Mouse (Mus musculus): ENCODE measurements around the gene Miip. TPM values are rescaled to one million over a fixed set of nuclear protein-coding genes. Genes with fewer than 3 reads are reported as not detected.
"Not testable (repeated sequence)": the region's sequence is repeated elsewhere in the genome, so short reads cannot be mapped to it uniquely, and the experiment has no call there.

Gene Miip
- polyA plus RNA-seq, 1 experiment from 2014 or later: 69.3 TPM

DNA sequence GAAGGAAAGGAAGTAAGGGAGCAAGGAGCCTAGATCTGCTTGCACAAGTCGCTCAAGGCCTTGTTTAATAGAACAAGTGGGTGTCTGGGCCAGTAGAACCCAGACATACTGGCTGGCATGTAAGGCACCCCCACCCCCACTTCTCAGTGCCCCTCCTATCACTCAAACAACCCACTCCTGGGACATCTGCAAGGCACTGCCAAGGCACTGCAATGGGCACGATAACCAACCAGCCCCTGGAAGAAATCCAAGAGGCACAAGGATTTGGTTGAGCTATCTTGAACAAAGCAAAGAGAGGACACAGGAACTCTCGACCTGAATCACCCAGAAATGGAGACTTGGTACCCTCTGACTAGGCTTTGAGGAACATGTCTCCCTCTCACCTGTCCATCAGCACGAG is 19.6 kb upstream of the Miip start:
- Histone ChIP-seq H3K4me1 (replicated peaks) (no peaks in the 10 kb centered on the region), H3K27me3 (ENCODE audit: insufficient read depth, poor library complexity, severe bottlenecking) (no peaks in the 10 kb centered on the region), H3K27ac (no peak overlapping the region), H3K36me3 (peaks cover 95% of the 10 kb centered on the region), H3K4me3 (no peak overlapping the region), H3K9me3 (no peaks in the 10 kb centered on the region)
- WGBS: 91% methylated on average over 4 of the region's 4 CpGs
- DNase-seq (ENCODE audit: low spot score): no peak

DNA sequence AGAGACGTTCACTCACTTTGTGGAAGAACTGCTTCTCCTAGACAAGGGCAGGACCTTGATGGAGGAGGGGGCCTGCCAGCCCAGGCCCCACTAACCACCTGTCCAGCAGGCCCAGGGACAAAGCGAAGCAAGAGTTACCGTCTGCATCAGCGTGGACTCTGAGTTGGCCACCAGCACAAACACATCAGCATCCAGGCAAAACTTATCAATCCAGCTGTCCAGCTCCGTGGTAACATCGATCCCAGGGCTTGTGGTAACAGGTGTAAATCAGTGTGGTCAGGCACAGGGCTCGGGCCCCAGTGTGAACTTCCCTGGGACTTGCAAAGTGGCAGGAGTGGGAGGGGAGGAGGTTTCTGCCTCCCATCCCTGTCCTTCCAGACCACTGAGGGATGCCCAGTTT is 18.7 kb upstream of the Miip start:
- no peak for DNase-seq (ENCODE audit: low spot score)
- Histone ChIP-seq H3K4me3 (no peak overlapping the region), H3K27me3 (ENCODE audit: insufficient read depth, poor library complexity, severe bottlenecking) (no peaks in the 10 kb centered on the region), H3K4me1 (replicated peaks) (no peaks in the 10 kb centered on the region), H3K27ac (no peak overlapping the region), H3K9me3 (no peaks in the 10 kb centered on the region), H3K36me3 (peaks cover 95% of the 10 kb centered on the region)
- 97% methylated on average over 7 of the region's 7 CpGs for WGBS

DNA sequence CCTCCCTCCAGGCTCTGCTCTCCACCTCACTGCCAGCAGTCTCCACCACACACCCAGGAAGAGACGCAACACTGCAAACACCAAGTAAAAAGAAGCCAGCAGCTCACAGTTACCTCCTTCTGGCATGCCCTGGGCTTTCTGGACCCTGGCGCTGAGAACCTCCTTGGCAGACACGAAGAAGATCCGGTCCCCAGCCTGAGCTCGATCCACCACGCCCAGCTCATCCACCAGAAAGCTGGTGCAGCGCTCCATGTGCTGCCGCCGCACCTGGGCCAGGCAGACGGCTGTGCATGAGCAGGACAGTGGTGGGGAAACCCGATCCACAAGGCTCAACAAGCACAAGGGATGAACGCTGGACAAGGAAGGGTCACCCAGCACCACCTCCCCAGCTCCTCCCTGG is 17.5 kb upstream of the Miip start:
- Histone ChIP-seq H3K4me3 (no peak overlapping the region), H3K27me3 (ENCODE audit: insufficient read depth, poor library complexity, severe bottlenecking) (no peaks in the 10 kb centered on the region), H3K36me3 (peaks cover 95% of the 10 kb centered on the region), H3K9me3 (no peaks in the 10 kb centered on the region), H3K27ac (no peak overlapping the region), H3K4me1 (replicated peaks) (no peaks in the 10 kb centered on the region)
- no peak for DNase-seq (ENCODE audit: low spot score)
- 93% methylated on average over 12 of the region's 12 CpGs for WGBS

DNA sequence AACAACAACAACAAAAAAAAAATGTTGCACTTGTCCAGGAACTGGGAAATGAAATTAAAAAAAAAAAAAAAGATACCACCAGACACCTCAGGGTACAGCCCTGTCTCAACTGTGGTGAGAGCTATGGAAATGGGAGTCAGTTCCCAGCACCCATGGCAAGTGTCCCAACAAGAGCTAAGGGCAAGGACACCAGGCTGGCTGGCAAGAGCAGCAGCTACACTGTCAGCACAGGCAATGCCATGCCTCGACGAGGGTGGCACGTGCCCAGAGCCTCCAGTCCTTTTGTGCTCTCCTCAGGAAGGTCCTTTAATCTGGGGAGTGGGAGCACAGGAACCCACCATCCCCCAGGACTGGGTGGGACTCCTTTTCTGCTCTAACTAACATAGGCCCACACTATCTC is 15.5 kb upstream of the Miip start:
- H3K36me3 ChIP-seq: peaks cover 99% of the 10 kb centered on the region
- 89% methylated on average over 3 of the region's 3 CpGs for WGBS
- DNase-seq (ENCODE audit: low spot score): no peak
- H3K9me3 ChIP-seq: no peaks in the 10 kb centered on the region
- H3K4me3 ChIP-seq: no peak overlapping the region
- peaks cover 5% of the 10 kb centered on the region; the same call in 1 of the 2 replicates for H3K4me1 ChIP-seq (replicated peaks)
- no peak overlapping the region for H3K27ac ChIP-seq
- H3K27me3 ChIP-seq (ENCODE audit: insufficient read depth, poor library complexity, severe bottlenecking): no peaks in the 10 kb centered on the region

DNA sequence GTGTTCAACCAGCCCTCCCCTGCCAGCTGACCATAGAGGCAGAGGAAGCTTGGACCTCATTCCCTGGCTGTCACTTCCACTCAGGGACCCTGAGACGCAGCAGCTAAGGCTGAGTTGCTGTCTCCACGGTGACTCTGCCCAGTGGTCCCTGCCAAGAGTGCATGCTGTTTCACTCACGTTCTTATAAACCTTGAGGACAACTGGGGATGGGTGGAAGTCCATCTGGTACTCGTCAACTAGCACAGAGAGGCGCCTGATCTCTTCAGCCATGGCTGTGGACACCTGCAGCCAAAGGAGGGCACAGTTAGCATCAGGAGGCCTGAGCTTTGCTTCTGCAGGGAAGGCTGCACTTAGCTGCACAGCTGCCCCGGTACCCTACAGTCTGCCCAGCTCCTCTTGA is 14.4 kb upstream of the Miip start:
- no peak for DNase-seq (ENCODE audit: low spot score)
- Histone ChIP-seq H3K9me3 (no peaks in the 10 kb centered on the region), H3K27ac (no peak overlapping the region), H3K4me3 (no peak overlapping the region), H3K27me3 (ENCODE audit: insufficient read depth, poor library complexity, severe bottlenecking) (no peaks in the 10 kb centered on the region), H3K36me3 (peaks cover 99% of the 10 kb centered on the region), H3K4me1 (replicated peaks) (peaks cover 5% of the 10 kb centered on the region; the same call in 1 of the 2 replicates)
- 89% methylated on average over 6 of the region's 6 CpGs for WGBS

DNA sequence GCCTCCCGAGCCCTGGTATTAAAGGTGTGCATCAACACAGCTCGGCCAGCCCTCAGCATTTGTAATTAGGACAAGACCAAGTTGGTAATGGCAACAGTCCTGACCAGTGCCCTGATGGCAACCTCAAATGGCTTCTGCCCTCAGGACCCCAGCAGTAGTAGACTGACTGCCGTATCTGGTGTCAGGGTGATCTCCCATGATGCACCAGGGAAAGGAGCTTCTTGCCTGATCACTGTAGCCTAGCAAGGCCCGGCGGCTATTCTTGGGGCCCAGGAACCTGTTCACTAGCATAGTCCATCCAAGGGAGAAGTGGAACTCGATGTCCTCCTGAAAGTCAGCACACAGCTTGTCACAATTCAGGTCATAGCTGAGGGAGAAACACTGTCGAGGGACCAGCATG is 13.2 kb upstream of the Miip start:
- 92% methylated on average over 7 of the region's 7 CpGs for WGBS
- Histone ChIP-seq H3K4me3 (no peak overlapping the region), H3K4me1 (replicated peaks) (peaks cover 5% of the 10 kb centered on the region; the same call in 1 of the 2 replicates), H3K36me3 (peaks cover 97% of the 10 kb centered on the region), H3K27ac (no peak overlapping the region), H3K9me3 (no peaks in the 10 kb centered on the region), H3K27me3 (ENCODE audit: insufficient read depth, poor library complexity, severe bottlenecking) (no peaks in the 10 kb centered on the region)
- no peak for DNase-seq (ENCODE audit: low spot score)

DNA sequence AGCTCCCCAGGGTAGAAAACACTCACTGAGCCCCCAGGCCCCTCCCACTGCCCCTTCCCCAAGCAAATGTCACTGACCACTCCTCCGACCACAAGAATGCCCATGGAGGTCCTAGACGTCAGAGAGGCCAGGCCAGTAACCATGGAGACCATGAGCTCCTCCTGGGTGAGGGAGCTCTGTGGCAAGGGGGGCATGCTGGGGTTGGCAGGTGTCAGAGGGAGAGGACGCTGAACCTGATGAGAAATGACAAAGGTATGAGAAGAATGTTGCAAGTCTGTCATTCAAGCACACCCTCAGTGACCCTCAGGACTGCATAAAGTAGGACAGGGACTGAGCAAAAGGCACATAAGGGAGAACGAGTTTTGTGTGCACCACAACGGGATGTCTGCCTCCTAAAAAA is 11.2 kb upstream of the Miip start:
- Histone ChIP-seq H3K27ac (no peak overlapping the region), H3K4me3 (no peak overlapping the region), H3K9me3 (no peaks in the 10 kb centered on the region), H3K36me3 (peaks cover 97% of the 10 kb centered on the region), H3K27me3 (ENCODE audit: insufficient read depth, poor library complexity, severe bottlenecking) (no peaks in the 10 kb centered on the region), H3K4me1 (replicated peaks) (peaks cover 5% of the 10 kb centered on the region; the same call in 1 of the 2 replicates)
- DNase-seq (ENCODE audit: low spot score): no peak
- WGBS: 56% methylated on average over 5 of the region's 5 CpGs

DNA sequence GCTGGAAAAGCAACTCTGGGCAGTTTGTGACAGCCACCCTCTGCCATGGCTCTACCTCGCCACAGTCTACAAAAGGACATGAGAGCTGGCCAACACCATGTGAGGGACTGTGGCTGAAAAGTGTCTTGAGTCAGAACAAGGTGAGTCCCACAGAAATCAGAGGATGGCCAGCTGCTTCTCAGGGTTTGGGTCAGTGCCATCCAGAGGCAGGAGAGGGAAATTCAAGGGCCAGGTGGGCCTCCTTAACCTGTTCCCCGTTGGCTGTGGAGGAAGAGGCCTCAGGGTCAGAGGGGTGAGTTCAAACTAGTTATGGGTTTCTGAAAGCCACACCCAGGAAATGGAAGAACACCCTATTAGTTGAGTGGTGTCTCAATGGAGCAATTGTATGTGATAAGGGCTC is 10.8 kb upstream of the Miip start:
- Histone ChIP-seq H3K9me3 (no peaks in the 10 kb centered on the region), H3K4me3 (no peak overlapping the region), H3K27me3 (ENCODE audit: insufficient read depth, poor library complexity, severe bottlenecking) (no peaks in the 10 kb centered on the region), H3K27ac (no peak overlapping the region), H3K4me1 (replicated peaks) (peaks cover 5% of the 10 kb centered on the region; the same call in 1 of the 2 replicates), H3K36me3 (peaks cover 97% of the 10 kb centered on the region)
- DNase-seq (ENCODE audit: low spot score): no peak
- whole genome bisulfite sequencing: 72% methylated on average over 2 of the region's 2 CpGs

DNA sequence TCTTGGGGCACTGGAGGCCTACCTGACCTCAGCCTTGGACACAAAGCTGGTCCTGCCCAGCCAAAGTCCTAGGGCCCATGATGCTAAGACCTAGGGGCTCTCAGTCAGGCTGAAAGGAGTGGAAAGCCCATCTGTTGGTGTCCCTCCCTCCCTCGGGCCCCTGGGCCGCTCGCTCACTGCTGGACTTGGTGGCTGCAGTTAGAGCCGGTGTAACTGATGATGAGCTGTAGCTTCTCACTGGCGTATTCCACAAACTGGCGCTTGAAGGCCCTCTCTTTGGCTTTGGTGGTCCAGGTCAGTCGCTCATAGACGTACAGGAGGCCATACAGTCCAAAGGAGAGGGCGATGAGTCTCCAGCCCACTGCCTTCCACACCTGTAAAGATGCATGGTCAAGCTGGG is 9.9 kb upstream of the Miip start:
- DNase-seq (ENCODE audit: low spot score): no peak
- Histone ChIP-seq H3K4me3 (no peak overlapping the region), H3K36me3 (peaks cover 97% of the 10 kb centered on the region), H3K27ac (no peak overlapping the region), H3K27me3 (ENCODE audit: insufficient read depth, poor library complexity, severe bottlenecking) (no peaks in the 10 kb centered on the region), H3K4me1 (replicated peaks) (peaks cover 5% of the 10 kb centered on the region; the same call in 1 of the 2 replicates), H3K9me3 (no peaks in the 10 kb centered on the region)
- WGBS: 92% methylated on average over 9 of the region's 9 CpGs

DNA sequence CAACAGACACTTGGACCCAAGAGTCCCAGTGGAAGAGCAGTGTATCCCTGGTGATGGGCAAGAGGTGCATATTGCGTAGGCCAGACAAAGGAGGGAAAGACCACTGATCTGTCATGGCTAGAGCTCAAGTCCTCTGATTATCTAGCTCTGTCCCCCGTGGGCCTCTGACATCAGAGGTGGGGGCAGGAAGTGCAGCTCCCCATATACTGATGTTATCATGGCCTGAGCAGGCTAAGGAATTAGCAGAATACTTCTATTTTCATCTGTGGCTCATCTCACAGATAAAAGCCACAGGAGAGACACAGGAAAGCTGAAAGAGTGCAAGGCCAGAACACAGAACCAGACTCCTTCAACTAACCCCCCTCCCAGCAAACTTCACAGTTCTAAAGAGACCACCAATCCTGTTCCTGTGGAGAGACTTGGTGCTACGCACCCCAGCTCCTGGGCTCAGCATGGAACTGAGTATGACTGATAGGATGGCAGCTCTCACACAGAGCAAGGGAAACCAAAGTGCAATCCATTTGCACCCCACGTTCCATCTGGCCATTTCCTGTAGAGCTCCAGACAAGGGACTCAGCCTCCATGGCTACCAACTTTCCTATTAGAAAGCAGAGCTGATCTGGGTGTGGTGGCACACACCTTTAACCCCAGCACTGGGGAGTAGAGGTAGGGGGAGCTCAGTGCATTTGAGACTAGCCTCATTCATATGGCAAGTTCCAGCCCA is 7.4 kb upstream of the Miip start:
- Histone ChIP-seq H3K27ac (no peak overlapping the region), H3K4me3 (no peak overlapping the region), H3K36me3 (peaks cover 97% of the 10 kb centered on the region), H3K27me3 (ENCODE audit: insufficient read depth, poor library complexity, severe bottlenecking) (no peaks in the 10 kb centered on the region), H3K9me3 (0 out of 2 replicates have a peak, but pooled peaks cover 2% of the 10 kb centered on the region), H3K4me1 (replicated peaks) (peaks cover 5% of the 10 kb centered on the region; the same call in 1 of the 2 replicates)
- WGBS: 93% methylated on average over 4 of the region's 4 CpGs
- no peak for DNase-seq (ENCODE audit: low spot score)

DNA sequence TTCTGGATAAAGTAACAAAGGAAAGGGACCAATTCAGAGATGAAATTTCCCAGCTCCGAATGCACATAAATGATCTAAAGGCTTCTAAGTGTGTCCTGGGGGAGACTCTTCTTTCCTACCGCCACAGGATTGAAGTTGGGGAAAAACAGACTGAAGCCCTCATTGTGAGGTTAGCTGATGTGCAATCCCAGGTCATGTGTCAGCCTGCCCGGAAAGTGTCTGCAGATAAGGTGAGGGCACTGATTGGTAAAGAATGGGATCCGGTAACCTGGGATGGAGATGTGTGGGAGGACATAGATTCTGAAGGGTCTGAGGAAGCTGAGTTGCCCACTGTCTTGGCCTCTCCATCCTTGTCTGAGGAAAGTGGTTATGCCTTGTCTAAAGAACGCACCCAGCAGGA is 622 bp upstream of the Miip start:
- peaks cover 28% of the 10 kb centered on the region for H3K4me1 ChIP-seq (replicated peaks)
- WGBS: 20% methylated on average over 5 of the region's 5 CpGs
- no peaks in the 10 kb centered on the region for H3K27me3 ChIP-seq (ENCODE audit: insufficient read depth, poor library complexity, severe bottlenecking)
- H3K36me3 ChIP-seq: peaks cover 65% of the 10 kb centered on the region
- peak overlapping the region; percentile 79 for H3K4me3 ChIP-seq
- H3K9me3 ChIP-seq: 0 out of 2 replicates have a peak, but pooled peaks cover 3% of the 10 kb centered on the region
- DNase-seq (ENCODE audit: low spot score): no peak
- H3K27ac ChIP-seq: peak overlapping the region; percentile 85

DNA sequence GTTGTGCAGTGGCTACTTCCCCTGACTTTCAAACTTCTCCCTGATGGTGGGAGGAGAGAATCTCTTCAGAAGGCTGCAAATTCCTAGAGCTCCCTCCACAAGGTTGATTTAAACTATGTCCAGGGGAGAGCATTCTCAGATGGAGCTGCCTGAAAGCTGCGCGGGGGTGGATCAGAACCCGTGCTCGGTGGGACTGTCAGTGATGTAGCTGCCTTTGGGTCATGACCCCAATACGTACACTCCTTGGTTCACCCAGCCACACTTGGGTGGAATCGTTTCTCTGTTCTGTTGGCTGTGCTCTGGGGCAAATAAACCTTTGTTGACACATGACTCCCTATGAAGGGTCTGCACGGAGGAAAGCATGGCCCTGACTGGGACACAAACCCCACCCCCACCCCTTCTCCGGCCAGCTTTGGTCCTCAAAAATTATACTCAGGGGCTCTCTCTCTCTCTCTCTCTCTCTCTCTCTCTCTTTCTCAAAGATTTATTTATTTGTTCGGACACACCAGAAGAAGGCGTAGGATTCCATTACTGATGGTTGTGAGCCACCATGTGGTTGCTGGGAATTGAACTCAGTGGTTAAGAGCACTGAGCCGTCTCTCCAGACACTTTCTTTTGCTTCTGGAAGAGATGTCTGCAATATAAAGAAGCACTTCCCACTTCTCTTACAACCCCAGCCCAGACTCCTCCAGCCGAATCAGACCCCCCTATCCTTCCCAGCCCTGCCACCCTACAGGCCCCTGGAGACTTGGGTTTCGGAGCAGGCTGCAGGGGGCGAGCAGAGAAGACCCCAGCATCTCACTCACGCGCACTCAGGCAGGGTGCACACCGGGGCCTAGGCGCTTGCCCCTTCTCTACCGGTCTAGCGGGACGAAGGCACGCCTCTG is 810 bp downstream of the Miip start:
- no peaks in the 10 kb centered on the region for H3K27me3 ChIP-seq (ENCODE audit: insufficient read depth, poor library complexity, severe bottlenecking)
- H3K27ac ChIP-seq: peak overlapping the region; percentile 91
- DNase-seq (ENCODE audit: low spot score): no peak
- H3K4me3 ChIP-seq: peak overlapping the region; percentile 79
- peaks cover 28% of the 10 kb centered on the region for H3K4me1 ChIP-seq (replicated peaks)
- WGBS: 6% methylated on average over 22 of the region's 22 CpGs
- H3K36me3 ChIP-seq: peaks cover 64% of the 10 kb centered on the region
- H3K9me3 ChIP-seq: 0 out of 2 replicates have a peak, but pooled peaks cover 3% of the 10 kb centered on the region

DNA sequence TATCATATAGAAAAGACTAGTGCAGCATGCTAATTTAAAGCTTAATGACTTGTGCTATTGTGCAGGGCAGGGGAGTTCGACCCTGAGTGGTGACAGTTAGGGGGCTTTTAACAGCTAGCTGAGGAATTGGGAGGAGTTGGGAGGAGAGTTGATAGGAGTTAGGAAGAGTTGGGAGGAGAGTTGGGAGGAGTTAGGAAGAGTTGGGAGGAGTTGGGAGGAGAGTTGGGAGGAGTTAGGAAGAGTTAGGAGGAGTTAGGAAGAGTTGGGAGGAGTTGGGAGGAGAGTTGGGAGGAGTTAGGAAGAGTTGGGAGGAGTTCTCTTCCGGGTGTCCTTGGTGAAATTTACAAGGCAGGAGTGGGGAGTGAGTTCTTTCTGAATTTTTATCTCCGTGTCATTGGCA is 1.8 kb downstream of the Miip start:
- H3K4me1 ChIP-seq (replicated peaks): peaks cover 28% of the 10 kb centered on the region
- not testable (repeated sequence) for H3K9me3 ChIP-seq; H3K27ac ChIP-seq; H3K27me3 ChIP-seq (ENCODE audit: insufficient read depth, poor library complexity, severe bottlenecking); DNase-seq (ENCODE audit: low spot score)
- WGBS: 49% methylated on average over 3 of the region's 3 CpGs
- H3K4me3 ChIP-seq: peak overlapping the region; percentile 79; the same call in 1 of the 2 replicates
- H3K36me3 ChIP-seq: peaks cover 64% of the 10 kb centered on the region

Measured in hindbrain, embryonic 10.5 days (tissue).